ENCODE assay signal across 25 mouse cellular contexts in the genomic region with DNA sequence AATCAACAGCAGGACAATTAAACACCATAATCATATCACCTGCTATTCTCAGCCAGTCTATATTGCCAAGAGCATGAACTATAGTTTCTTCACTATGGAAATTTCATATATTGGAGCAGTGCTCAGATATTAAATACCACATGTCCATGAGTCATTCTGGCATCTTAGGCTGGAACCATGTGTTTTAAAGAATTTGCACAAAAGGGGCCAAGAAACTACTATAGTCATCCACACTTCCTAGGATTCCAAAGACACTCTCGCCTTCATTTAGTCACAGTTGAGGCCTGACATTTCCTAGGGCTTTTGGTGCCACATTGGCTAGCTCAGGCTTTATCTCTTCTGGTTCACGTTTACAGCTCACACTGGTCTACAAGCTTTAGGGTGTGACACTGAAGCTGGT.
"Had no signal": no experiment of that assay in that cellular context is flagged by ENCODE, and none has a peak within 500 bp of the region (broad histone marks: within the 10 kb centered on the region; RNA-seq: fewer than 3 reads in every experiment).

No protein-coding gene starts in this region.

- H3K9me3 ChIP-seq: heart, embryonic 13.5 days; heart, embryonic 15.5 days; hindbrain, embryonic 13.5 days; hindbrain, embryonic 15.5 days; limb, embryonic 10.5 days; limb, embryonic 12.5 days; liver, embryonic 12.5 days had no signal

- ATAC-seq: hindbrain, postnatal 0 days; intestine, embryonic 16.5 days; liver, embryonic 12.5 days had no signal

- DNase-seq: gastrocnemius, adult 2 months; gastrocnemius, postnatal 10 days; gastrocnemius, postnatal 25 days; heart, adult 18-20 months; heart, postnatal 14 days; heart, postnatal 36 days; kidney, adult 11 months; kidney, adult 2 months; kidney, postnatal 10 days; kidney, postnatal 25 days; kidney, postnatal 4 days; lung, adult 18-20 months had no signal

- H3K36me3 ChIP-seq: heart, embryonic 13.5 days; heart, embryonic 15.5 days; hindbrain, embryonic 13.5 days; hindbrain, embryonic 15.5 days; limb, embryonic 10.5 days; limb, embryonic 12.5 days; liver, embryonic 12.5 days had no signal

- H3K4me2 ChIP-seq: heart, embryonic 11.5 days; heart, embryonic 13.5 days; heart, embryonic 15.5 days; hindbrain, embryonic 13.5 days; hindbrain, embryonic 15.5 days; limb, embryonic 12.5 days; liver, embryonic 12.5 days had no signal

- H3K4me3 ChIP-seq: gastrocnemius, adult 2 months; heart, embryonic 13.5 days; heart, embryonic 15.5 days; hindbrain, embryonic 13.5 days; hindbrain, embryonic 15.5 days; layer of hippocampus, adult 2 months; left cerebral cortex, adult 2 months; limb, embryonic 10.5 days; limb, embryonic 12.5 days; liver, embryonic 12.5 days had no signal

- H3K4me1 ChIP-seq: heart, embryonic 13.5 days; heart, embryonic 15.5 days; hindbrain, embryonic 13.5 days; hindbrain, embryonic 15.5 days; liver, embryonic 12.5 days had no signal

- H3K27me3 ChIP-seq: heart, embryonic 13.5 days; heart, embryonic 15.5 days; hindbrain, embryonic 13.5 days; hindbrain, embryonic 15.5 days; liver, embryonic 12.5 days had no signal

- H3K27ac ChIP-seq: gastrocnemius, adult 2 months; heart, embryonic 13.5 days; heart, embryonic 15.5 days; hindbrain, embryonic 13.5 days; hindbrain, embryonic 15.5 days; hindbrain, postnatal 0 days; layer of hippocampus, adult 2 months; left cerebral cortex, adult 2 months; limb, embryonic 10.5 days; limb, embryonic 12.5 days; liver, embryonic 12.5 days; liver, embryonic 14.5 days had no signal

- H3K9ac ChIP-seq: heart, embryonic 13.5 days; heart, embryonic 15.5 days; hindbrain, embryonic 13.5 days; hindbrain, embryonic 15.5 days; limb, embryonic 12.5 days; liver, embryonic 12.5 days; liver, embryonic 14.5 days had no signal
